Mouse (Mus musculus): Measurements from ENCODE around the gene Lpar1. TPM values are rescaled to one million over a fixed set of nuclear protein-coding genes. Genes with fewer than 3 reads are reported as not detected.

Lpar1 gene
- polyA plus RNA-seq, 1 experiment from 2014 or later: 46.4 TPM

GRCm38 (mm10) chr4:58521137-58521536, 32.6 kb downstream of the Lpar1 start:
- no peak overlapping the region for H3K4me3 ChIP-seq
- no peaks in the 10 kb centered on the region for H3K4me1 ChIP-seq
- no peak overlapping the region for H3K27ac ChIP-seq (replicated peaks)
- H3K9ac ChIP-seq (replicated peaks): no peak overlapping the region
- no peaks in the 10 kb centered on the region for H3K9me3 ChIP-seq
- 74% methylated on average over 8 of the region's 8 CpGs for WGBS
- ATAC-seq (ENCODE audit: low FRiP score, low read depth): no peak
- no peaks in the 10 kb centered on the region for H3K36me3 ChIP-seq
- no peak overlapping the region for H3K4me2 ChIP-seq (replicated peaks)
- no peaks in the 10 kb centered on the region for H3K27me3 ChIP-seq

- Histone ChIP-seq H3K27ac (replicated peaks) (no peak overlapping the region), H3K9ac (replicated peaks) (no peak overlapping the region), H3K9me3 (no peaks in the 10 kb centered on the region), H3K4me1 (no peaks in the 10 kb centered on the region), H3K27me3 (no peaks in the 10 kb centered on the region), H3K4me2 (replicated peaks) (no peak overlapping the region), H3K4me3 (no peak overlapping the region), H3K36me3 (no peaks in the 10 kb centered on the region)
- no peak for ATAC-seq (ENCODE audit: low FRiP score, low read depth)
- WGBS: 85% methylated on average over 5 of the region's 5 CpGs
Observed at GRCm38 (mm10) chr4:58520531-58520930, 33.2 kb downstream of the Lpar1 start.

GRCm38 (mm10) chr4:58519891-58520290, 33.8 kb downstream of the Lpar1 start:
- Histone ChIP-seq H3K4me2 (replicated peaks) (no peak overlapping the region), H3K9ac (replicated peaks) (no peak overlapping the region), H3K9me3 (no peaks in the 10 kb centered on the region), H3K27me3 (no peaks in the 10 kb centered on the region), H3K27ac (replicated peaks) (no peak overlapping the region), H3K4me1 (no peaks in the 10 kb centered on the region), H3K4me3 (no peak overlapping the region), H3K36me3 (no peaks in the 10 kb centered on the region)
- ATAC-seq (ENCODE audit: low FRiP score, low read depth): no peak
- 90% methylated on average over 4 of the region's 4 CpGs for WGBS

- Histone ChIP-seq H3K27ac (replicated peaks) (no peak overlapping the region), H3K9ac (replicated peaks) (no peak overlapping the region), H3K4me3 (no peak overlapping the region), H3K9me3 (no peaks in the 10 kb centered on the region), H3K27me3 (no peaks in the 10 kb centered on the region), H3K4me1 (no peaks in the 10 kb centered on the region), H3K36me3 (no peaks in the 10 kb centered on the region), H3K4me2 (replicated peaks) (no peak overlapping the region)
- ATAC-seq (ENCODE audit: low FRiP score, low read depth): no peak
- WGBS: 46% methylated on average over 9 of the region's 9 CpGs
Observed at GRCm38 (mm10) chr4:58518215-58518988, 35.3 kb downstream of the Lpar1 start.

- WGBS: 79% methylated on average over 3 of the region's 3 CpGs
- no peak for ATAC-seq (ENCODE audit: low FRiP score, low read depth)
Observed at GRCm38 (mm10) chr4:58516810-58517209, 36.9 kb downstream of the Lpar1 start.

GRCm38 (mm10) chr4:58516221-58516620, 37.5 kb downstream of the Lpar1 start:
- H3K4me2 ChIP-seq (replicated peaks): no peak overlapping the region
- no peak overlapping the region for H3K9ac ChIP-seq (replicated peaks)
- H3K4me3 ChIP-seq: no peak overlapping the region
- WGBS: 86% methylated on average over 5 of the region's 5 CpGs
- H3K27me3 ChIP-seq: no peaks in the 10 kb centered on the region
- no peaks in the 10 kb centered on the region for H3K9me3 ChIP-seq
- no peak for ATAC-seq (ENCODE audit: low FRiP score, low read depth)
- no peak overlapping the region for H3K27ac ChIP-seq (replicated peaks)
- H3K4me1 ChIP-seq: no peaks in the 10 kb centered on the region
- H3K36me3 ChIP-seq: no peaks in the 10 kb centered on the region

More at GRCm38 (mm10) chr4:58516810-58517209, 36.9 kb downstream of the Lpar1 start:
- no peaks in the 10 kb centered on the region for H3K27me3 ChIP-seq
- no peaks in the 10 kb centered on the region for H3K36me3 ChIP-seq
- no peaks in the 10 kb centered on the region for H3K4me1 ChIP-seq
- no peak overlapping the region for H3K4me2 ChIP-seq (replicated peaks)
- no peaks in the 10 kb centered on the region for H3K9me3 ChIP-seq
- H3K4me3 ChIP-seq: no peak overlapping the region
- no peak overlapping the region for H3K9ac ChIP-seq (replicated peaks)
- no peak overlapping the region for H3K27ac ChIP-seq (replicated peaks)

GRCm38 (mm10) chr4:58511554-58511953, 42.1 kb downstream of the Lpar1 start:
- H3K4me2 ChIP-seq (replicated peaks): no peak overlapping the region
- H3K9ac ChIP-seq (replicated peaks): no peak overlapping the region
- no peak for ATAC-seq (ENCODE audit: low FRiP score, low read depth)
- no peak overlapping the region for H3K4me3 ChIP-seq
- no peaks in the 10 kb centered on the region for H3K36me3 ChIP-seq
- no peaks in the 10 kb centered on the region for H3K9me3 ChIP-seq
- no peak overlapping the region for H3K27ac ChIP-seq (replicated peaks)
- WGBS: 89% methylated on average over 3 of the region's 3 CpGs
- no peaks in the 10 kb centered on the region for H3K27me3 ChIP-seq
- H3K4me1 ChIP-seq: peaks cover 5% of the 10 kb centered on the region; the same call in 1 of the 2 replicates

GRCm38 (mm10) chr4:58508833-58509232, 44.9 kb downstream of the Lpar1 start:
- Histone ChIP-seq H3K4me1 (peaks cover 5% of the 10 kb centered on the region; the same call in 1 of the 2 replicates), H3K27me3 (no peaks in the 10 kb centered on the region), H3K4me3 (no peak overlapping the region), H3K27ac (replicated peaks) (no peak overlapping the region), H3K36me3 (no peaks in the 10 kb centered on the region), H3K9ac (replicated peaks) (no peak overlapping the region), H3K9me3 (no peaks in the 10 kb centered on the region), H3K4me2 (replicated peaks) (no peak overlapping the region)
- WGBS: 68% methylated on average over 7 of the region's 7 CpGs
- no peak for ATAC-seq (ENCODE audit: low FRiP score, low read depth)

- Histone ChIP-seq H3K27ac (replicated peaks) (no peak overlapping the region), H3K9ac (replicated peaks) (no peak overlapping the region), H3K9me3 (no peaks in the 10 kb centered on the region), H3K36me3 (no peaks in the 10 kb centered on the region), H3K4me3 (no peak overlapping the region), H3K4me2 (replicated peaks) (no peak overlapping the region), H3K4me1 (peaks cover 5% of the 10 kb centered on the region; the same call in 1 of the 2 replicates), H3K27me3 (no peaks in the 10 kb centered on the region)
- ATAC-seq (ENCODE audit: low FRiP score, low read depth): no peak
- 86% methylated on average over 6 of the region's 6 CpGs for WGBS
Observed at GRCm38 (mm10) chr4:58507536-58507935, 46.2 kb downstream of the Lpar1 start.

- Histone ChIP-seq H3K27me3 (no peaks in the 10 kb centered on the region), H3K9me3 (no peaks in the 10 kb centered on the region), H3K27ac (replicated peaks) (no peak overlapping the region), H3K4me2 (replicated peaks) (no peak overlapping the region), H3K36me3 (no peaks in the 10 kb centered on the region), H3K4me3 (no peak overlapping the region), H3K4me1 (peaks cover 5% of the 10 kb centered on the region; the same call in 1 of the 2 replicates), H3K9ac (replicated peaks) (no peak overlapping the region)
- 94% methylated on average over 4 of the region's 4 CpGs for WGBS
- ATAC-seq (ENCODE audit: low FRiP score, low read depth): no peak
Observed at GRCm38 (mm10) chr4:58506539-58507527, 46.9 kb downstream of the Lpar1 start.

- WGBS: 90% methylated on average over 2 of the region's 2 CpGs
- H3K9me3 ChIP-seq: no peaks in the 10 kb centered on the region
- no peak overlapping the region for H3K27ac ChIP-seq (replicated peaks)
- H3K4me1 ChIP-seq: peaks cover 16% of the 10 kb centered on the region; the same call in 1 of the 2 replicates
- ATAC-seq (ENCODE audit: low FRiP score, low read depth): no peak
- no peak overlapping the region for H3K4me3 ChIP-seq
- no peaks in the 10 kb centered on the region for H3K36me3 ChIP-seq
- no peak overlapping the region for H3K4me2 ChIP-seq (replicated peaks)
- no peak overlapping the region for H3K9ac ChIP-seq (replicated peaks)
- H3K27me3 ChIP-seq: no peaks in the 10 kb centered on the region
Observed at GRCm38 (mm10) chr4:58504250-58504649, 49.4 kb downstream of the Lpar1 start.
